Mouse (Mus musculus) spleen, adult 2 months (tissue): Measurements from ENCODE around the gene Rpap3.

Source experiments
- CTCF ChIP-seq: fragments of 200-500 bp; IDR thresholded peaks from 2 replicates; pipeline ENCODE4 v1.5.1; 2011; ENCODE audit warnings: mild to moderate bottlenecking, inconsistent platforms; ENCODE audit not compliant: insufficient read depth, insufficient read length, insufficient replicate concordance; ENCODE audit errors: extremely low read depth
- POLR2A ChIP-seq: fragments of 200-500 bp; IDR thresholded peaks from 2 replicates; pipeline ENCODE4 v1.6.1; 2011; ENCODE audit warnings: low read depth, low read length, inconsistent platforms

GRCm38 (mm10) chr15:97731111-97731510 is 25.5 kb upstream of the Rpap3 start, which contains the start of gene Endou:
- TF ChIP-seq CTCF = no peak
- no peak for TF ChIP-seq POLR2A
